Mouse (Mus musculus): ENCODE measurements at regions not wholly inside any gene's neighbourhood (a gene's known extent, or its start where the extent isn't known, plus 50 kb on each side); places are given as distances from the start of the nearest gene placed in this dataset.
A peak's percentile ranks its signal among the peaks of the same experiment; 100 is the strongest.

DNA sequence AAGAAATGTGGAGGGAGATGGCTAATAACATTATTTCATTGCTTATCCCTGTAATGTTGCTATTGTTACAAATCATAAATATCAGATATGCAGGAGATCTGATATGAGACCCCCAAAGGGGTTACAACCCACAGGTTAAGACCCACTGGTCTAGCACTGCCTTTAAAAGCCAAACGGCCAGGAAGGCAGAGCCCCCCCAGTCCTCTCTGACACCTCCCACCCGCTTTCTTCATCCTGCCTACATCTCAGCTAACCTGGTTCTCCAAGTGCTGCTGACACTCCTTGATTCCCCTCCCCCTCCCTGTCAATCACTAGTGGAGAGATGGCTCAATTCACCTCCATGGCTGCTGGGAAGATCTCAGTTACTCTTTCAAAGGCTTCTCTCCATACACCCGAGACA is 94.9 kb downstream of the Tmem30b start:
- Histone ChIP-seq H3K4me1 (replicated peaks; ENCODE audit: control insufficient read depth, insufficient read depth, low read length) (no peaks in the 10 kb centered on the region), H3K27ac (ENCODE audit: low read depth, low read length) (no peak overlapping the region), H3K9ac (ENCODE audit: low read length) (no peak overlapping the region), H3K9me3 (ENCODE audit: control insufficient read depth, low read length) (no peaks in the 10 kb centered on the region), H3K4me2 (ENCODE audit: low read depth, low read length, severe bottlenecking) (no peak overlapping the region), H3K4me3 (ENCODE audit: low read depth, low read length) (no peak overlapping the region), H3K27me3 (ENCODE audit: control insufficient read depth, insufficient read depth, low read length) (no peaks in the 10 kb centered on the region), H3K36me3 (ENCODE audit: control insufficient read depth, insufficient read depth, low read length) (no peaks in the 10 kb centered on the region)
- 72% methylated on average over 3 of the region's 3 CpGs for WGBS
- DNase-seq (ENCODE audit: low spot score) (no peak), ATAC-seq (replicated peaks; ENCODE audit: low FRiP score) (no peak)

DNA sequence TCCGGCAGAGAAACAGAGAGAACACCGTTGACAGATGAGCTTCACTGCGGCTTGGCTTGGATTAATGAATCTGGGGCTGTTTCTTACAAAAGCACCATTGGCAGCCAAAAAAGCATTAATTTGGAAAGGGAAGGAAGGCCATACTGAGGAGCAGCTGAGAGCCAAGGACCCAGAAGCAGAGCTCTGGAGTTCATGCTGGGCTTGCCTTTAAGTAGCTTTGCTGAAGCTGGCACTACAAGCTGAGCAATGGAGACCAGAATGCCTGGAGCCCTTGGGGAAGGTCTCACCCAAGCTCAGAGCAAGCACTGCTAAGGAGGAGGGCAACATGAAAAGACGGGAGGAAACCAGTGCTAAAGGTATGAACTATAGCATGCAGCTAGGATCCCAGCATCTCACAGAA is 95.7 kb downstream of the Tmem30b start:
- Histone ChIP-seq H3K9me3 (ENCODE audit: control insufficient read depth, low read length) (no peaks in the 10 kb centered on the region), H3K4me3 (ENCODE audit: low read depth, low read length) (no peak overlapping the region), H3K36me3 (ENCODE audit: control insufficient read depth, insufficient read depth, low read length) (no peaks in the 10 kb centered on the region), H3K4me1 (replicated peaks; ENCODE audit: control insufficient read depth, insufficient read depth, low read length) (no peaks in the 10 kb centered on the region), H3K27me3 (ENCODE audit: control insufficient read depth, insufficient read depth, low read length) (no peaks in the 10 kb centered on the region), H3K9ac (ENCODE audit: low read length) (no peak overlapping the region), H3K27ac (ENCODE audit: low read depth, low read length) (no peak overlapping the region), H3K4me2 (ENCODE audit: low read depth, low read length, severe bottlenecking) (no peak overlapping the region)
- WGBS: 80% methylated on average over 4 of the region's 4 CpGs
- ATAC-seq (replicated peaks; ENCODE audit: low FRiP score) (no peak), DNase-seq (ENCODE audit: low spot score) (no peak)

- Histone ChIP-seq H3K27ac (ENCODE audit: low read depth, low read length) (no peak overlapping the region), H3K4me2 (ENCODE audit: low read depth, low read length, severe bottlenecking) (no peak overlapping the region), H3K9ac (ENCODE audit: low read length) (no peak overlapping the region), H3K9me3 (ENCODE audit: control insufficient read depth, low read length) (no peaks in the 10 kb centered on the region), H3K4me3 (ENCODE audit: low read depth, low read length) (no peak overlapping the region), H3K27me3 (ENCODE audit: control insufficient read depth, insufficient read depth, low read length) (no peaks in the 10 kb centered on the region), H3K36me3 (ENCODE audit: control insufficient read depth, insufficient read depth, low read length) (no peaks in the 10 kb centered on the region), H3K4me1 (replicated peaks; ENCODE audit: control insufficient read depth, insufficient read depth, low read length) (no peaks in the 10 kb centered on the region)
- ATAC-seq (replicated peaks; ENCODE audit: low FRiP score) (no peak), DNase-seq (ENCODE audit: low spot score) (peak; percentile 65)
- 51% methylated on average over 9 of the region's 9 CpGs for WGBS
These were observed 96.2 kb downstream of the Tmem30b start for GRCm38 (mm10) chr12:73449911-73450520.

GRCm38 (mm10) chr12:73449069-73449468 is 97.1 kb downstream of the Tmem30b start:
- DNase-seq (ENCODE audit: low spot score): no peak
- H3K4me3 ChIP-seq (ENCODE audit: low read depth, low read length): no peak overlapping the region
- WGBS: 84% methylated on average over 9 of the region's 9 CpGs
- H3K36me3 ChIP-seq (ENCODE audit: control insufficient read depth, insufficient read depth, low read length): no peaks in the 10 kb centered on the region
- no peaks in the 10 kb centered on the region for H3K9me3 ChIP-seq (ENCODE audit: control insufficient read depth, low read length)
- ATAC-seq (replicated peaks; ENCODE audit: low FRiP score): no peak
- H3K4me1 ChIP-seq (replicated peaks; ENCODE audit: control insufficient read depth, insufficient read depth, low read length): no peaks in the 10 kb centered on the region
- no peak overlapping the region for H3K4me2 ChIP-seq (ENCODE audit: low read depth, low read length, severe bottlenecking)
- H3K27ac ChIP-seq (ENCODE audit: low read depth, low read length): no peak overlapping the region
- H3K9ac ChIP-seq (ENCODE audit: low read length): no peak overlapping the region
- no peaks in the 10 kb centered on the region for H3K27me3 ChIP-seq (ENCODE audit: control insufficient read depth, insufficient read depth, low read length)

- H3K9me3 ChIP-seq (ENCODE audit: control insufficient read depth, low read length): no peaks in the 10 kb centered on the region
- no peaks in the 10 kb centered on the region for H3K27me3 ChIP-seq (ENCODE audit: control insufficient read depth, insufficient read depth, low read length)
- H3K4me1 ChIP-seq (replicated peaks; ENCODE audit: control insufficient read depth, insufficient read depth, low read length): no peaks in the 10 kb centered on the region
- H3K4me2 ChIP-seq (ENCODE audit: low read depth, low read length, severe bottlenecking): no peak overlapping the region
- ATAC-seq (replicated peaks; ENCODE audit: low FRiP score) (no peak), DNase-seq (ENCODE audit: low spot score) (no peak)
- H3K36me3 ChIP-seq (ENCODE audit: control insufficient read depth, insufficient read depth, low read length): no peaks in the 10 kb centered on the region
- no peak overlapping the region for H3K9ac ChIP-seq (ENCODE audit: low read length)
- WGBS: 63% methylated on average over 10 of the region's 10 CpGs
- no peak overlapping the region for H3K4me3 ChIP-seq (ENCODE audit: low read depth, low read length)
- no peak overlapping the region for H3K27ac ChIP-seq (ENCODE audit: low read depth, low read length)
These were observed 97.7 kb downstream of the Tmem30b start for GRCm38 (mm10) chr12:73448388-73448965.

DNA sequence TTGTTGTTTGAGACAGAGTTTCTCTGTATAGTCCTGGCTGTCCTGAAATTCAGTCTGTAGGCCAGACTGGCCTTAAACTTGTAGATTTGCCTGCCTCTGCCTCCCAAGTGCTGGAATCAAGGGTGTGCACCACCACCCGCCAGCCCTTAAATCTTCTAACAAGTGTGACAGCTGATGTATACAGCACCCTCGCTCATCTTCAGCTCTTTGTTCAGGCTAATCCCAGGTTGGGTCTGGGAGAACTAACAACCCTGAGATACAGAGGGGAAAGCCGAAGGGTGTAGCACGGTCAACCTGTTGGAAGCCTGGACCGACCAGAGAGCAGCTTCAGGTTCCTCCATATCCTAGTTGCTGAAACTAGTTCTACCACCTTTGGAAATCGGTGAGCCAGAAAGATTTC is 99.0 kb downstream of the Tmem30b start:
- H3K27ac ChIP-seq (ENCODE audit: low read depth, low read length): no peak overlapping the region
- WGBS: 93% methylated on average over 6 of the region's 6 CpGs
- no peak overlapping the region for H3K4me2 ChIP-seq (ENCODE audit: low read depth, low read length, severe bottlenecking)
- DNase-seq (ENCODE audit: low spot score) (no peak), ATAC-seq (replicated peaks; ENCODE audit: low FRiP score) (no peak)
- H3K36me3 ChIP-seq (ENCODE audit: control insufficient read depth, insufficient read depth, low read length): no peaks in the 10 kb centered on the region
- no peaks in the 10 kb centered on the region for H3K4me1 ChIP-seq (replicated peaks; ENCODE audit: control insufficient read depth, insufficient read depth, low read length)
- H3K4me3 ChIP-seq (ENCODE audit: low read depth, low read length): no peak overlapping the region
- H3K27me3 ChIP-seq (ENCODE audit: control insufficient read depth, insufficient read depth, low read length): no peaks in the 10 kb centered on the region
- no peak overlapping the region for H3K9ac ChIP-seq (ENCODE audit: low read length)
- no peaks in the 10 kb centered on the region for H3K9me3 ChIP-seq (ENCODE audit: control insufficient read depth, low read length)

DNA sequence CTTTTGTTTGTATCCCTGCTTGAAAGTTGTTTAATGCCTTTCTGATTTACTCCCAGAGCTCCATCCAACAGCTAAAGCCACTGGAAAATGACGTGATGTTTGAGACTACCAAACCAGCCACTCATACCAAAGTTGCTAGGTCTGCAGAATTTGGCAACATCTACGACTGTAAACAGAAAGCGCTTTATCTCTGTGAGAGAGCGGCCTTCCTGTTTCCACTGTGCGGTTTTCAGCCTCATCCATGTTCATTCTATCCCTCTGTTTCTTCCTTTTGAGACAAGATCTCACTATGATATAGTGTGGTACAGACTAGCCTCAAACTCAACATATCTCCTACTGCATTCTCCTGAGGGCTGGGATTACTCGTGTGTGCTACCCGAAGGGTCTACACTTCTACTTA is 100.0 kb downstream of the Tmem30b start:
- no peak overlapping the region for H3K4me2 ChIP-seq (ENCODE audit: low read depth, low read length, severe bottlenecking)
- no peaks in the 10 kb centered on the region for H3K4me1 ChIP-seq (replicated peaks; ENCODE audit: control insufficient read depth, insufficient read depth, low read length)
- no peaks in the 10 kb centered on the region for H3K9me3 ChIP-seq (ENCODE audit: control insufficient read depth, low read length)
- WGBS: 91% methylated on average over 7 of the region's 7 CpGs
- DNase-seq (ENCODE audit: low spot score) (no peak), ATAC-seq (replicated peaks; ENCODE audit: low FRiP score) (no peak)
- no peak overlapping the region for H3K4me3 ChIP-seq (ENCODE audit: low read depth, low read length)
- no peaks in the 10 kb centered on the region for H3K27me3 ChIP-seq (ENCODE audit: control insufficient read depth, insufficient read depth, low read length)
- H3K9ac ChIP-seq (ENCODE audit: low read length): no peak overlapping the region
- H3K27ac ChIP-seq (ENCODE audit: low read depth, low read length): no peak overlapping the region
- no peaks in the 10 kb centered on the region for H3K36me3 ChIP-seq (ENCODE audit: control insufficient read depth, insufficient read depth, low read length)

GRCm38 (mm10) chr12:73445562-73445961 is 100.6 kb downstream of the Tmem30b start:
- 77% methylated on average over 10 of the region's 10 CpGs for WGBS
- H3K9me3 ChIP-seq (ENCODE audit: control insufficient read depth, low read length): no peaks in the 10 kb centered on the region

GRCm38 (mm10) chr12:73445128-73445527 is 101.1 kb downstream of the Tmem30b start:
- DNase-seq (ENCODE audit: low spot score) (no peak), ATAC-seq (replicated peaks; ENCODE audit: low FRiP score) (no peak)
- Histone ChIP-seq H3K27me3 (ENCODE audit: control insufficient read depth, insufficient read depth, low read length) (no peaks in the 10 kb centered on the region), H3K9ac (ENCODE audit: low read length) (no peak overlapping the region), H3K36me3 (ENCODE audit: control insufficient read depth, insufficient read depth, low read length) (no peaks in the 10 kb centered on the region), H3K4me3 (ENCODE audit: low read depth, low read length) (no peak overlapping the region), H3K27ac (ENCODE audit: low read depth, low read length) (no peak overlapping the region), H3K4me1 (replicated peaks; ENCODE audit: control insufficient read depth, insufficient read depth, low read length) (no peaks in the 10 kb centered on the region), H3K4me2 (ENCODE audit: low read depth, low read length, severe bottlenecking) (no peak overlapping the region), H3K9me3 (ENCODE audit: control insufficient read depth, low read length) (no peaks in the 10 kb centered on the region)
- 65% methylated on average over 10 of the region's 10 CpGs for WGBS

More at GRCm38 (mm10) chr12:73445562-73445961, 100.6 kb downstream of the Tmem30b start:
- Histone ChIP-seq H3K4me3 (ENCODE audit: low read depth, low read length) (no peak overlapping the region), H3K4me1 (replicated peaks; ENCODE audit: control insufficient read depth, insufficient read depth, low read length) (no peaks in the 10 kb centered on the region), H3K27me3 (ENCODE audit: control insufficient read depth, insufficient read depth, low read length) (no peaks in the 10 kb centered on the region), H3K27ac (ENCODE audit: low read depth, low read length) (no peak overlapping the region), H3K9ac (ENCODE audit: low read length) (no peak overlapping the region), H3K36me3 (ENCODE audit: control insufficient read depth, insufficient read depth, low read length) (no peaks in the 10 kb centered on the region), H3K4me2 (ENCODE audit: low read depth, low read length, severe bottlenecking) (no peak overlapping the region)
- DNase-seq (ENCODE audit: low spot score): no peak
- no peak for ATAC-seq (replicated peaks; ENCODE audit: low FRiP score)
